Mouse (Mus musculus) CH12.LX (cell line): ENCODE measurements around the gene Bnipl. TPM values are rescaled to one million over a fixed set of nuclear protein-coding genes. Genes with fewer than 3 reads are reported as not detected.

Experiments
- DNase-seq: peaks from one replicate; pipeline ENCODE4 v3.0.0-alpha.2; 2013; ENCODE audit errors: extremely low read depth
- H3K27ac ChIP-seq: 2 replicates; pipeline ENCODE4 v1.5.1; 2012; ENCODE audit warnings: low read depth, mild to moderate bottlenecking, control low read depth, moderate library complexity; ENCODE audit not compliant: insufficient read depth
- H3K27me3 ChIP-seq: replicated peaks from 2 replicates; pipeline ENCODE3; 2012; ENCODE audit warnings: inconsistent platforms
- H3K36me3 ChIP-seq, 2 experiments: replicated peaks in 1 of 2; 2 replicates each; pipeline versions ENCODE3 to v1.6.1; 2012; ENCODE audit warnings: inconsistent platforms in 1 of 2, low read length in 1 of 2, mild to moderate bottlenecking in 1 of 2, mixed read lengths in 1 of 2, moderate library complexity in 1 of 2; ENCODE audit not compliant: control insufficient read depth in 1 of 2, insufficient read depth in 1 of 2
- H3K4me1 ChIP-seq, 2 experiments: 2 replicates each; pipeline ENCODE4 v1.6.1; 2012; ENCODE audit warnings: inconsistent platforms in 1 of 2, moderate library complexity in 1 of 2; ENCODE audit not compliant: insufficient read depth in 2 of 2, control insufficient read depth in 1 of 2
- H3K4me2 ChIP-seq: 2 replicates; pipeline ENCODE4 v1.6.1; 2012; ENCODE audit warnings: low read depth, mild to moderate bottlenecking, control low read depth; ENCODE audit not compliant: poor library complexity, insufficient read depth, severe bottlenecking
- H3K4me3 ChIP-seq, 3 experiments: fragments of 150-350 bp in 1 of 3; sonication (generic) in 1 of 3; replicated peaks in 1 of 3; 2 replicates each; pipeline versions ENCODE3 to v1.5.1; 2011 to 2012; ENCODE audit warnings: low read depth in 2 of 3, low read length in 2 of 3, mild to moderate bottlenecking in 2 of 3, moderate library complexity in 2 of 3, control low read depth in 1 of 3, improper control_type of control experiment in 1 of 3, inconsistent platforms in 1 of 3, mixed read lengths in 1 of 3; ENCODE audit not compliant: poor library complexity in 1 of 3
- H3K79me2 ChIP-seq: replicated peaks from 2 replicates; pipeline ENCODE4 v1.6.1; 2012; ENCODE audit warnings: mild to moderate bottlenecking, moderate library complexity; ENCODE audit not compliant: control insufficient read depth, poor library complexity, insufficient read depth, severe bottlenecking; ENCODE audit errors: extremely low read depth
- H3K9ac ChIP-seq: 2 replicates; pipeline ENCODE4 v1.6.1; 2012; ENCODE audit warnings: low read depth, mild to moderate bottlenecking, control low read depth, moderate library complexity; ENCODE audit not compliant: insufficient read depth
- H3K9me3 ChIP-seq: replicated peaks from 2 replicates; pipeline ENCODE3; 2012; ENCODE audit warnings: low read length, inconsistent platforms, mixed read lengths
- BHLHE40 ChIP-seq: IDR thresholded peaks from 2 replicates; pipeline ENCODE4 v1.6.1; 2011; ENCODE audit warnings: mild to moderate bottlenecking, low read depth, low read length, improper control_type of control experiment
- CHD1 ChIP-seq: IDR thresholded peaks from 2 replicates; pipeline ENCODE4 v1.6.1; 2012; ENCODE audit warnings: low read depth, low read length, improper control_type of control experiment, inconsistent platforms
- CHD2 ChIP-seq: IDR thresholded peaks from 2 replicates; pipeline ENCODE4 v1.6.1; 2011; ENCODE audit warnings: low read length, improper control_type of control experiment
- E2F4 ChIP-seq: IDR thresholded peaks from 2 replicates; pipeline ENCODE4 v1.6.1; 2011; ENCODE audit warnings: low read depth, low read length, improper control_type of control experiment; ENCODE audit not compliant: insufficient replicate concordance
- ELF1 ChIP-seq: IDR thresholded peaks from 2 replicates; pipeline ENCODE4 v1.6.1; 2014; ENCODE audit warnings: low read depth, mild to moderate bottlenecking, inconsistent platforms, low read length, improper control_type of control experiment
- EP300 ChIP-seq: IDR thresholded peaks from 2 replicates; pipeline ENCODE4 v1.6.1; 2011; ENCODE audit warnings: low read length, improper control_type of control experiment
- ETS1 ChIP-seq: conservative IDR thresholded peaks from 2 replicates; pipeline ENCODE4 v1.6.1; 2012; ENCODE audit warnings: low read depth, mild to moderate bottlenecking, inconsistent platforms, low read length, improper control_type of control experiment, moderate library complexity
- GABPA ChIP-seq: IDR thresholded peaks from 2 replicates; pipeline ENCODE4 v1.6.1; 2012; ENCODE audit warnings: low read depth, low read length, improper control_type of control experiment, inconsistent platforms; ENCODE audit not compliant: insufficient replicate concordance
- IRF4 ChIP-seq: IDR thresholded peaks from 2 replicates; pipeline ENCODE4 v1.6.1; 2014; ENCODE audit warnings: low read depth, mild to moderate bottlenecking, inconsistent platforms, low read length, improper control_type of control experiment
- MAZ ChIP-seq: IDR thresholded peaks from 2 replicates; pipeline ENCODE4 v1.6.1; 2012; ENCODE audit warnings: low read depth, mild to moderate bottlenecking, inconsistent platforms, low read length, improper control_type of control experiment, moderate library complexity
- MXI1 ChIP-seq: IDR thresholded peaks from 2 replicates; pipeline ENCODE4 v1.6.1; 2011; ENCODE audit warnings: mild to moderate bottlenecking, low read depth, low read length, improper control_type of control experiment
- NELFE ChIP-seq: IDR thresholded peaks from 2 replicates; pipeline ENCODE4 v1.6.1; 2011; ENCODE audit warnings: low read depth, low read length, improper control_type of control experiment
- NRF1 ChIP-seq: IDR thresholded peaks from 2 replicates; pipeline ENCODE4 v1.6.1; 2014; ENCODE audit warnings: low read depth, mild to moderate bottlenecking, inconsistent platforms, low read length, improper control_type of control experiment, moderate library complexity
- POLR2A ChIP-seq: IDR thresholded peaks from 2 replicates; pipeline ENCODE4 v1.6.1; 2011; ENCODE audit warnings: low read depth, mild to moderate bottlenecking, improper control_type of control experiment, low read length
- POLR2AphosphoS2 ChIP-seq: IDR thresholded peaks from 2 replicates; pipeline ENCODE4 v1.6.1; 2011; ENCODE audit warnings: low read depth, low read length, improper control_type of control experiment
- RAD21 ChIP-seq: IDR thresholded peaks from 2 replicates; pipeline ENCODE4 v1.6.1; 2011; ENCODE audit warnings: low read depth, mild to moderate bottlenecking, low read length, improper control_type of control experiment, moderate library complexity
- RCOR1 ChIP-seq: conservative IDR thresholded peaks from 2 replicates; pipeline ENCODE4 v1.6.1; 2012; ENCODE audit warnings: low read depth, mild to moderate bottlenecking, inconsistent platforms, low read length, improper control_type of control experiment
- SIN3A ChIP-seq: IDR thresholded peaks from 2 replicates; pipeline ENCODE4 v1.6.1; 2012; ENCODE audit warnings: low read length, improper control_type of control experiment, inconsistent platforms
- SMC3 ChIP-seq: IDR thresholded peaks from 2 replicates; pipeline ENCODE4 v1.6.1; 2011; ENCODE audit warnings: low read depth, low read length, improper control_type of control experiment
- TBP ChIP-seq: conservative IDR thresholded peaks from 2 replicates; pipeline ENCODE4 v1.6.1; 2011; ENCODE audit warnings: low read depth, low read length, improper control_type of control experiment
- TCF12 ChIP-seq: IDR thresholded peaks from 2 replicates; pipeline ENCODE4 v1.6.1; 2014; ENCODE audit warnings: low read depth, mild to moderate bottlenecking, inconsistent platforms, low read length, improper control_type of control experiment
- UBTF ChIP-seq: IDR thresholded peaks from 2 replicates; pipeline ENCODE4 v1.6.1; 2012; ENCODE audit warnings: low read depth, mild to moderate bottlenecking, inconsistent platforms, low read length, improper control_type of control experiment, moderate library complexity
- ZC3H11A ChIP-seq: IDR thresholded peaks from 2 replicates; pipeline ENCODE4 v1.6.1; 2012; ENCODE audit warnings: low read depth, mild to moderate bottlenecking, inconsistent platforms, low read length, improper control_type of control experiment
- dilution Hi-C: fragments of 300-500 bp; cut with MboI; formaldehyde crosslinking; loops from 2 replicates; pipeline ENCODE4 v1.14.3; 2020; ENCODE audit warnings: low sequenced_read_pairs; ENCODE audit not compliant: extremely low pct_unique_long_range_greater_than_20kb, extremely low pct_ligation_motif_present
- in situ Hi-C: fragments of 300-500 bp; cut with MboI; formaldehyde crosslinking; loops from 3 replicates; pipeline ENCODE4 v1.14.3; 2019; ENCODE audit warnings: low sequenced_read_pairs, low pct_ligation_motif_present, low pct_unique_long_range_greater_than_20kb, mixed read lengths
- polyA plus RNA-seq: library from polyadenylated mRNA; unstranded; fragments of >175 nt; gene quantifications from 2 replicates; pipeline ENCODE4 v1.2.1, GENCODE M21; 2012; ENCODE audit warnings: low read depth; ENCODE audit not compliant: insufficient read length
- total RNA-seq, 2 experiments: library from RNA; depleted of rRNA; stranded (reverse); fragments of 300-350 nt in 1 of 2; fragments of >200 nt in 1 of 2; gene quantifications; 2 replicates each; pipeline ENCODE4 v1.2.3; 2012 to 2014

Bnipl gene
- total and polyA plus RNA-seq, 3 experiments = 0.33 TPM; not detected in 2

GRCm38 (mm10) chr3:95230495-95231297 lies 20.3 kb downstream of the Bnipl start (continued):
- TF ChIP-seq NRF1 (no peak), ETS1 (no peak; the same call in 1 of the 2 replicates), GABPA (no peak), SMC3 (no peak)
- TF ChIP-seq, all 38 proteins: peak for 7

DNA sequence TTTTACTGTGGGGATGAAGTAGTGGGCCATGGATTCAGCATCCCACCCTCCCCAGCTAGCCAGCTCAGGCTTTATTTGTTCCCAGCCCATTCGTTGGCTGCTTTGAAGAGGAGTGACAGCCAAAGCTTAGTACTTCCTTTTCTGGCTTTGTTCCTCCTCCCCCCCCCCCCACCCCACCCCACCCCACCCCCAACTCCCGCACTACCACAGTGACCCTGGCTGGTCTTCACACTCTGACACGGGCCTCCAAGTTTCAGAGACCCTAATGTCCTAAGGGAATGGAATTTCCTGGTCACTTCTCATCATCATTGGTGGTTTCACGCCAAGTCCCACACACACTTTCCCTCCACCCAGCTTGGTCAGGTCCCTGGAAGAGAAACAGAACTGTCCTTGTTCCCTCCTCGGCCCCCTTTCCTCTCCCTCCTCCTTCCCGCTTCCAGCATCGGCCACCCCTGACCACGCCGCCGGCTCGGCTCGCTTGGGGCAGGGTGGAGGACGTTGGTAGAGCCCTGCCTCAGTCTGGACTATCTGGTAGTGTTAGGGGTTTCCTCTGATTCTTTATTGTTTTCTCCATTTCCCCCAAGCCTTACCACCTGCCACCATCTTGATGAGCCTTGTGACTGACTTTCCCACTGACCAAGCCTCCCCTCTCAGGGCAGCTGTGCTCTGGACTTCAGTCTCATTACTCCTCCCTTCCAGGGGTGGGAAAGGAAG lies 21.1 kb downstream of the Bnipl start:
- Histone ChIP-seq H3K4me1 (peaks cover 18 to 50% of the 10 kb centered on the region in 2 experiments), H3K27me3 (no peaks in the 10 kb centered on the region), H3K36me3 (peaks cover 26 to 42% of the 10 kb centered on the region in 2 experiments), H3K4me3 (peak overlapping the region; percentile 76 to 97 (median 96)), H3K9ac (peak overlapping the region; percentile 95), H3K79me2 (peaks cover 67% of the 10 kb centered on the region), H3K27ac (peak overlapping the region; percentile 92), H3K4me2 (peak overlapping the region; percentile 79), H3K9me3 (no peaks in the 10 kb centered on the region)
- TF ChIP-seq CHD2 (peak; percentile 28), MAZ (peak; percentile 80; the same call in 1 of the 2 replicates), NRF1 (no peak), NELFE (peak; percentile 15; the same call in 1 of the 2 replicates), SIN3A (peak; percentile 72), TCF12 (peak; percentile 45; the same call in 1 of the 2 replicates), POLR2A (peak; percentile 24; the same call in 1 of the 2 replicates), E2F4 (no peak)
- dilution Hi-C loops (no loop called here), in situ Hi-C loops (no loop called here)
- DNase-seq = peak; percentile 45

- H3K9me3 ChIP-seq = peaks cover 3% of the 10 kb centered on the region
- in situ Hi-C loops (no loop called here), dilution Hi-C loops (no loop called here)
- TF ChIP-seq RAD21 (no peak), TBP (no peak), CHD1 (peak; percentile 12; the same call in 1 of the 2 replicates), IRF4 (peak; percentile 57; the same call in 1 of the 2 replicates), ZC3H11A (no peak), EP300 (no peak), E2F4 (no peak), GABPA (no peak), POLR2AphosphoS2 (no peak), CHD2 (0 out of 2 replicates have a peak, but pooled peaks have one; percentile 13), NELFE (no peak), BHLHE40 (no peak), RCOR1 (no peak), MXI1 (no peak), UBTF (0 out of 2 replicates have a peak, but pooled peaks have one; percentile 25), ELF1 (no peak)
- no peaks in the 10 kb centered on the region for H3K27me3 ChIP-seq
- H3K79me2 ChIP-seq = peaks cover 74% of the 10 kb centered on the region
- DNase-seq = peak; percentile 48
- peak overlapping the region; percentile 76 to 97 (median 96) for H3K4me3 ChIP-seq
- peaks cover 23 to 42% of the 10 kb centered on the region in 2 experiments for H3K36me3 ChIP-seq
- H3K4me2 ChIP-seq = peak overlapping the region; percentile 79
- peak overlapping the region; percentile 80 for H3K27ac ChIP-seq
- peaks cover 18 to 48% of the 10 kb centered on the region in 2 experiments for H3K4me1 ChIP-seq
- H3K9ac ChIP-seq = peak overlapping the region; percentile 95
These were observed 21.9 kb downstream of the Bnipl start for GRCm38 (mm10) chr3:95228894-95229780.
